Mouse (Mus musculus): ENCODE results near the gene Fuz. TPM values are rescaled to one million over a fixed set of nuclear protein-coding genes. Genes with fewer than 3 reads are reported as not detected.

Gene Fuz
- polyA plus RNA-seq, 1 experiment from 2014 or later = 14.5 TPM

DNA sequence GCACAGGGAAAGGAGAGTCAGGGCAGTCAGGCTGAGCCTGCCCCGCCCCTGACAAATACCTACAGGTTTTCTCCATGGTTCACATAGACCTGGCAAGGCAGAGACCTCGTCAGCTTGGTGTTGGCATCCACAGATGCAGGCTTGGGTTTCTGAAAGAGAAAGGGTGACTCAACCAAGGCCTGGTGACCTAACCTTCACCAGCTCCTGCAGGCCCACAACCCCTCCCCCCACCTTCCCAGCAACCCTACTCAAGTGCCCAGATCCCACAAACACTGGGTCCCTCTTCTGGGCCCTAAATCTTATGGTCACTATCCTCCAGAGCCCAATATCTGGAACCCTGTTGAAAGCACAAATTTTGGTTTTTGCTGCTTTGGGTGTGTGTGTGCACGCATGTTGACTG is 12.8 kb upstream of the Fuz start:
- WGBS = 89% methylated on average over 3 of the region's 3 CpGs
- no peak for ATAC-seq (ENCODE audit: insufficient number of reproducible peaks, insufficient read depth, low FRiP score, low read depth)
- no peak overlapping the region for H3K9ac ChIP-seq (ENCODE audit: low read length)
- peaks cover 93% of the 10 kb centered on the region for H3K36me3 ChIP-seq (ENCODE audit: control insufficient read depth, insufficient read depth, low read length)
- H3K4me2 ChIP-seq (ENCODE audit: low read length) = no peak overlapping the region
- H3K9me3 ChIP-seq (ENCODE audit: control insufficient read depth, low read length) = no peaks in the 10 kb centered on the region
- H3K27me3 ChIP-seq (ENCODE audit: control insufficient read depth, insufficient read depth, low read length) = no peaks in the 10 kb centered on the region
- no peak overlapping the region for H3K27ac ChIP-seq (replicated peaks in 1 of 2; ENCODE audit: control insufficient read depth in 1 of 2, insufficient read depth in 1 of 2, low read depth in 2 of 2, low read length in 2 of 2)
- H3K4me1 ChIP-seq (ENCODE audit: control insufficient read depth in 2 of 2, insufficient read depth in 2 of 2, low read length in 2 of 2) = peaks cover 11 to 13% of the 10 kb centered on the region in 2 experiments
- H3K4me3 ChIP-seq (ENCODE audit: control insufficient read depth in 1 of 2, insufficient read depth in 1 of 2, low read depth in 1 of 2, low read length in 2 of 2) = no peak overlapping the region

- peaks cover 12 to 22% of the 10 kb centered on the region in 2 experiments for H3K4me1 ChIP-seq (ENCODE audit: control insufficient read depth in 2 of 2, insufficient read depth in 2 of 2, low read length in 2 of 2)
- no peak overlapping the region for H3K27ac ChIP-seq (replicated peaks in 1 of 2; ENCODE audit: control insufficient read depth in 1 of 2, insufficient read depth in 1 of 2, low read depth in 2 of 2, low read length in 2 of 2)
- H3K4me3 ChIP-seq (ENCODE audit: control insufficient read depth in 1 of 2, insufficient read depth in 1 of 2, low read depth in 1 of 2, low read length in 2 of 2) = no peak overlapping the region
- ATAC-seq (ENCODE audit: insufficient number of reproducible peaks, insufficient read depth, low FRiP score, low read depth) = no peak
- H3K9me3 ChIP-seq (ENCODE audit: control insufficient read depth, low read length) = no peaks in the 10 kb centered on the region
- no peak overlapping the region for H3K4me2 ChIP-seq (ENCODE audit: low read length)
- H3K27me3 ChIP-seq (ENCODE audit: control insufficient read depth, insufficient read depth, low read length) = no peaks in the 10 kb centered on the region
- WGBS = 100% methylated on average over 5 of the region's 5 CpGs
- H3K36me3 ChIP-seq (ENCODE audit: control insufficient read depth, insufficient read depth, low read length) = peaks cover 89% of the 10 kb centered on the region
- H3K9ac ChIP-seq (ENCODE audit: low read length) = no peak overlapping the region
Measured at GRCm38 (mm10) chr7:44884637-44885036, 11.2 kb upstream of the Fuz start.

DNA sequence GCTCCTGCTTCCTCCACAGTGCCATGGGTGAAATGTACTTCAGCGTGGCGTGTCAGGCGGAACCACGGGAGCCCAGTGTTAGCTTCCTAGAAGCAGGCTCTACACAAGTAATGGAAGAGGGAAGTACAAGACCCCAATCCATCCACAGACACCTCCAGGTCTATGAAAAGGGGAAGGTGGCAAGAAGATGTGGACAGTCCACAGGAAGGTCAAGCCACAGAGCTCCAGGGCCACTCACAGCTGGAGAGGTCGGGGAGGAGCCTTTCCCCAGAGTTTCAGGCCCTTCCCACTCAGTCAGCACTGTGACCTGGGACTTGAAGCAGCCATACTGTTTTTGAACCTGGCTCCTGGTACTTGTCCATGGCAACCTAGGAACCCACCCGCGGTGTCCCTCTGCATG is 8.9 kb upstream of the Fuz start:
- Histone ChIP-seq H3K4me3 (ENCODE audit: control insufficient read depth in 1 of 2, insufficient read depth in 1 of 2, low read depth in 1 of 2, low read length in 2 of 2) (no peak overlapping the region), H3K27me3 (ENCODE audit: control insufficient read depth, insufficient read depth, low read length) (no peaks in the 10 kb centered on the region), H3K4me2 (ENCODE audit: low read length) (no peak overlapping the region), H3K27ac (replicated peaks in 1 of 2; ENCODE audit: control insufficient read depth in 1 of 2, insufficient read depth in 1 of 2, low read depth in 2 of 2, low read length in 2 of 2) (no peak overlapping the region), H3K4me1 (ENCODE audit: control insufficient read depth in 2 of 2, insufficient read depth in 2 of 2, low read length in 2 of 2) (peaks cover 20 to 37% of the 10 kb centered on the region in 2 experiments), H3K9ac (ENCODE audit: low read length) (no peak overlapping the region), H3K9me3 (ENCODE audit: control insufficient read depth, low read length) (no peaks in the 10 kb centered on the region), H3K36me3 (ENCODE audit: control insufficient read depth, insufficient read depth, low read length) (peaks cover 76% of the 10 kb centered on the region)
- 86% methylated on average over 7 of the region's 7 CpGs for WGBS
- ATAC-seq (ENCODE audit: insufficient number of reproducible peaks, insufficient read depth, low FRiP score, low read depth) = no peak

GRCm38 (mm10) chr7:44888256-44889105 is 7.4 kb upstream of the Fuz start:
- 65% methylated on average over 13 of the region's 13 CpGs for WGBS
- H3K9ac ChIP-seq (ENCODE audit: low read length) = peak overlapping the region; percentile 47
- no peak overlapping the region for H3K4me2 ChIP-seq (ENCODE audit: low read length)
- H3K4me1 ChIP-seq (ENCODE audit: control insufficient read depth in 2 of 2, insufficient read depth in 2 of 2, low read length in 2 of 2) = peaks cover 22 to 39% of the 10 kb centered on the region in 2 experiments
- H3K27me3 ChIP-seq (ENCODE audit: control insufficient read depth, insufficient read depth, low read length) = no peaks in the 10 kb centered on the region
- peak overlapping the region; percentile 46 to 75 for H3K27ac ChIP-seq (replicated peaks in 1 of 2; ENCODE audit: control insufficient read depth in 1 of 2, insufficient read depth in 1 of 2, low read depth in 2 of 2, low read length in 2 of 2)
- H3K36me3 ChIP-seq (ENCODE audit: control insufficient read depth, insufficient read depth, low read length) = peaks cover 61% of the 10 kb centered on the region
- no peaks in the 10 kb centered on the region for H3K9me3 ChIP-seq (ENCODE audit: control insufficient read depth, low read length)
- peak; percentile 28; the same call in 1 of the 2 replicates for ATAC-seq (ENCODE audit: insufficient number of reproducible peaks, insufficient read depth, low FRiP score, low read depth)
- H3K4me3 ChIP-seq (ENCODE audit: control insufficient read depth in 1 of 2, insufficient read depth in 1 of 2, low read depth in 1 of 2, low read length in 2 of 2) = no peak overlapping the region

GRCm38 (mm10) chr7:44890180-44890579 is 5.7 kb upstream of the Fuz start:
- H3K4me1 ChIP-seq (ENCODE audit: control insufficient read depth in 2 of 2, insufficient read depth in 2 of 2, low read length in 2 of 2) = peaks cover 22 to 43% of the 10 kb centered on the region in 2 experiments
- no peak for ATAC-seq (ENCODE audit: insufficient number of reproducible peaks, insufficient read depth, low FRiP score, low read depth)
- no peak overlapping the region for H3K4me2 ChIP-seq (ENCODE audit: low read length)
- WGBS = 87% methylated on average over 6 of the region's 7 CpGs
- no peak overlapping the region for H3K4me3 ChIP-seq (ENCODE audit: control insufficient read depth in 1 of 2, insufficient read depth in 1 of 2, low read depth in 1 of 2, low read length in 2 of 2)
- H3K9ac ChIP-seq (ENCODE audit: low read length) = no peak overlapping the region
- peaks cover 46% of the 10 kb centered on the region for H3K36me3 ChIP-seq (ENCODE audit: control insufficient read depth, insufficient read depth, low read length)
- no peak overlapping the region for H3K27ac ChIP-seq (replicated peaks in 1 of 2; ENCODE audit: control insufficient read depth in 1 of 2, insufficient read depth in 1 of 2, low read depth in 2 of 2, low read length in 2 of 2)
- H3K27me3 ChIP-seq (ENCODE audit: control insufficient read depth, insufficient read depth, low read length) = no peaks in the 10 kb centered on the region
- no peaks in the 10 kb centered on the region for H3K9me3 ChIP-seq (ENCODE audit: control insufficient read depth, low read length)

DNA sequence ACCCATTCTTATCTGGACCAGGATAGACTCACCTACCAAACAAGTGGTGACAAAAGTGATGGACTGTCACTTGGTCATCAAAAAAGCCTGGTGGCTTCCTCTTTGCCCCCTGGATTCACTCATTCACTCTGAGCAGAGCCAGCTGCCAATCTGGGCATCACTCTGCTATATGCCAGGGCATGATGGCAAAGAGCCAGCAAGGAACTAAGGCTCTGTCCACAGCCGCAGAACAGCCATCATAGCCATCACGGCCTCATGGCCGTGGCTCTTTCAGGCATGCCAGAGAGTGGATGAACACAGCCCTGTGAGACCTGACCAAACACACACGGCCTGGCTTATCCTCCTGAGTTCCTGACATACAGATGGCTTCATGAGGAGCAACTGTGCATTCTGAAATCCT is 5.1 kb upstream of the Fuz start:
- Histone ChIP-seq H3K27me3 (ENCODE audit: control insufficient read depth, insufficient read depth, low read length) (no peaks in the 10 kb centered on the region), H3K9me3 (ENCODE audit: control insufficient read depth, low read length) (no peaks in the 10 kb centered on the region), H3K4me2 (ENCODE audit: low read length) (peak overlapping the region; percentile 89), H3K36me3 (ENCODE audit: control insufficient read depth, insufficient read depth, low read length) (peaks cover 40% of the 10 kb centered on the region), H3K9ac (ENCODE audit: low read length) (peak overlapping the region; percentile 85), H3K4me1 (ENCODE audit: control insufficient read depth in 2 of 2, insufficient read depth in 2 of 2, low read length in 2 of 2) (peaks cover 22 to 48% of the 10 kb centered on the region in 2 experiments), H3K4me3 (ENCODE audit: control insufficient read depth in 1 of 2, insufficient read depth in 1 of 2, low read depth in 1 of 2, low read length in 2 of 2) (peak overlapping the region in 1 of 2 experiments; percentile 64; a peak in 2 of 4 replicates), H3K27ac (replicated peaks in 1 of 2; ENCODE audit: control insufficient read depth in 1 of 2, insufficient read depth in 1 of 2, low read depth in 2 of 2, low read length in 2 of 2) (no peak overlapping the region)
- WGBS = 79% methylated on average over 4 of the region's 4 CpGs
- ATAC-seq (ENCODE audit: insufficient number of reproducible peaks, insufficient read depth, low FRiP score, low read depth) = no peak

GRCm38 (mm10) chr7:44891611-44892010 is 4.3 kb upstream of the Fuz start:
- Histone ChIP-seq H3K27ac (replicated peaks in 1 of 2; ENCODE audit: control insufficient read depth in 1 of 2, insufficient read depth in 1 of 2, low read depth in 2 of 2, low read length in 2 of 2) (peak overlapping the region in 1 of 2 experiments; percentile 93; a peak in 3 of 4 replicates), H3K4me1 (ENCODE audit: control insufficient read depth in 2 of 2, insufficient read depth in 2 of 2, low read length in 2 of 2) (peaks cover 27 to 50% of the 10 kb centered on the region in 2 experiments), H3K27me3 (ENCODE audit: control insufficient read depth, insufficient read depth, low read length) (no peaks in the 10 kb centered on the region), H3K4me3 (ENCODE audit: control insufficient read depth in 1 of 2, insufficient read depth in 1 of 2, low read depth in 1 of 2, low read length in 2 of 2) (peak overlapping the region; percentile 64 to 75), H3K9me3 (ENCODE audit: control insufficient read depth, low read length) (no peaks in the 10 kb centered on the region), H3K9ac (ENCODE audit: low read length) (peak overlapping the region; percentile 85), H3K36me3 (ENCODE audit: control insufficient read depth, insufficient read depth, low read length) (peaks cover 31% of the 10 kb centered on the region), H3K4me2 (ENCODE audit: low read length) (peak overlapping the region; percentile 89)
- no peak for ATAC-seq (ENCODE audit: insufficient number of reproducible peaks, insufficient read depth, low FRiP score, low read depth)
- WGBS = 21% methylated on average over 6 of the region's 6 CpGs

All from heart, embryonic 14.5 days (tissue).